Mouse (Mus musculus): ENCODE measurements at regions not wholly inside any gene's neighbourhood (a gene's known extent, or its start where the extent isn't known, plus 50 kb on each side); places are given as distances from the start of the nearest gene placed in this dataset.

GRCm38 (mm10) chr16:93358166-93358565 is 245.7 kb downstream of the Setd4 start:
- no peak for TF ChIP-seq POLR2A (IDR thresholded peaks at IDR 0.05; ENCODE audit: borderline replicate concordance, extremely low read depth, insufficient read depth, insufficient read length, poor library complexity, severe bottlenecking)
- TF ChIP-seq CTCF (IDR thresholded peaks at IDR 0.05; ENCODE audit: borderline replicate concordance, extremely low read depth, insufficient read depth, insufficient read length): no peak

Measured in brain, embryonic 14.5 days (tissue).